ENCODE assay signal across 16 mouse cellular contexts in the genomic region with DNA sequence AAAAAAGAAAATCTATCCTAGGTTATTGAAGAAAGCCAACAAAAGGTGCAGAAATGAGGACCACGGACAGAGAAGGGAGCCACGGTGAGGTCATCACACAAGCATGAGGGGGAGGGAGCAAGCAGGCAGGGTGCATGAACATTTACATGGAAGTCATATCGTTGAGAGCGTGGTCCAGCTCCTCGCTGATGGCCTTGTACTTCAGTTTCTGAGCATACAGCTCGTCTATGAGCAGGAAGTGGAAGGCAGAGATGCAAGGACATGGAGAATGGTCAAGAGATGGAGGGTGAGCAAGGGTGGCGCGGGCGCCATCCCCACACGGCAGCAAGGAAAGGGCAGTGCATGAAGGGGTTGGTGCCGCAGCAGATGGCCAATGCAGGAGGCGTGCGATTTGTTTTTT.
"Had no signal": no experiment of that assay in that cellular context is flagged by ENCODE, and none has a peak within 500 bp of the region (broad histone marks: within the 10 kb centered on the region; RNA-seq: fewer than 3 reads in every experiment).

No protein-coding gene starts in this region.

- H3K9me3 ChIP-seq: limb, embryonic 10.5 days; liver, embryonic 15.5 days; midbrain, embryonic 15.5 days; neural tube, embryonic 13.5 days; stomach, embryonic 15.5 days had no signal

- H3K9ac ChIP-seq: liver, embryonic 15.5 days; midbrain, embryonic 15.5 days; neural tube, embryonic 13.5 days; stomach, embryonic 15.5 days had no signal

- H3K27ac ChIP-seq: left cerebral cortex, adult 2 months; limb, embryonic 10.5 days; liver, embryonic 15.5 days; midbrain, embryonic 15.5 days; neural tube, embryonic 13.5 days; stomach, embryonic 15.5 days had no signal

- H3K4me1 ChIP-seq: limb, embryonic 10.5 days; midbrain, embryonic 15.5 days; stomach, embryonic 15.5 days had no signal

- H3K27me3 ChIP-seq: liver, embryonic 15.5 days; midbrain, embryonic 15.5 days; neural tube, embryonic 13.5 days; stomach, embryonic 15.5 days had no signal

- H3K4me3 ChIP-seq: left cerebral cortex, adult 2 months; limb, embryonic 10.5 days; liver, embryonic 15.5 days; midbrain, embryonic 15.5 days; neural tube, embryonic 13.5 days; stomach, embryonic 15.5 days had no signal

- ATAC-seq: intestine, postnatal 0 days; midbrain, embryonic 15.5 days had no signal

- H3K4me2 ChIP-seq: liver, embryonic 15.5 days; midbrain, embryonic 11.5 days; midbrain, embryonic 15.5 days; neural tube, embryonic 13.5 days; stomach, embryonic 15.5 days had no signal

- DNase-seq: kidney, adult 8-10 months; kidney, postnatal 25 days; lung, adult 2 months; lung, postnatal 14 days; retina, postnatal 1 day; right cerebral cortex, postnatal 4 days; thymus, adult 2 months; thymus, postnatal 25 days had no signal
